In genomic region chr7:28341381-28341780, GRCm38 (mm10) we compare ENCODE assay signal across 23 mouse cellular contexts. TPM values are rescaled to one million over a fixed set of nuclear protein-coding genes. Genes with fewer than 3 reads are reported as not detected.
DNase-seq lines count a peak whose midpoint lies in the region; ATAC-seq and TF ChIP-seq lines count a peak whose summit lies in the region.
"Had no signal": no experiment of that assay in that cellular context is flagged by ENCODE, and none has a peak within 500 bp of the region (broad histone marks: within the 10 kb centered on the region; RNA-seq: fewer than 3 reads in every experiment).

No protein-coding gene starts in this region.

- H3K9me3 ChIP-seq in hindbrain, embryonic 12.5 days (replicated peaks): no peaks in the 10 kb centered on the region
- H3K9me3 ChIP-seq in hindbrain, embryonic 14.5 days (ENCODE audit: control insufficient read depth, low read length): no peaks in the 10 kb centered on the region
- no peaks in the 10 kb centered on the region for H3K9me3 ChIP-seq in liver, postnatal 0 days (ENCODE audit: low read length)
- H3K9me3 ChIP-seq in liver, embryonic 11.5 days (ENCODE audit: control insufficient read depth, low read length): no peaks in the 10 kb centered on the region
- no peaks in the 10 kb centered on the region for H3K9me3 ChIP-seq in intestine, postnatal 0 days (ENCODE audit: control insufficient read depth)
- no peaks in the 10 kb centered on the region for H3K9me3 ChIP-seq in limb, embryonic 15.5 days
- H3K9me3 ChIP-seq: embryonic facial prominence, embryonic 15.5 days; neural tube, embryonic 15.5 days had no signal

- no peak overlapping the region for H3K4me2 ChIP-seq in hindbrain, embryonic 12.5 days (replicated peaks)
- no peak overlapping the region for H3K4me2 ChIP-seq in hindbrain, embryonic 14.5 days (replicated peaks)
- H3K4me2 ChIP-seq in liver, postnatal 0 days (ENCODE audit: low read depth, low read length): peak overlapping the region; percentile 29
- no peak overlapping the region for H3K4me2 ChIP-seq in liver, embryonic 11.5 days
- H3K4me2 ChIP-seq in intestine, postnatal 0 days (replicated peaks; ENCODE audit: low read depth): peak overlapping the region; percentile 13; the same call in 1 of the 2 replicates
- no peak overlapping the region for H3K4me2 ChIP-seq in limb, embryonic 15.5 days
- H3K4me2 ChIP-seq: embryonic facial prominence, embryonic 15.5 days; neural tube, embryonic 15.5 days had no signal

- H3K9ac ChIP-seq in hindbrain, embryonic 12.5 days: 0 out of 2 replicates have a peak overlapping the region, but pooled peaks have one; percentile 18
- H3K9ac ChIP-seq in hindbrain, embryonic 14.5 days: no peak overlapping the region
- H3K9ac ChIP-seq in liver, postnatal 0 days (replicated peaks): no peak overlapping the region
- H3K9ac ChIP-seq in liver, embryonic 11.5 days (ENCODE audit: low read depth, low read length): no peak overlapping the region
- H3K9ac ChIP-seq in intestine, postnatal 0 days (ENCODE audit: low read depth, low read length): no peak overlapping the region
- H3K9ac ChIP-seq in limb, embryonic 15.5 days: no peak overlapping the region
- H3K9ac ChIP-seq: embryonic facial prominence, embryonic 15.5 days; forebrain, postnatal 0 days; lung, embryonic 14.5 days; neural tube, embryonic 15.5 days had no signal

- 54% methylated on average over 7 of the region's 7 CpGs for WGBS in hindbrain, embryonic 12.5 days
- 46% methylated on average over 7 of the region's 7 CpGs for WGBS in hindbrain, embryonic 14.5 days
- WGBS in liver, postnatal 0 days (ENCODE audit: insufficient replicate concordance): 35% methylated on average over 7 of the region's 7 CpGs
- WGBS in liver, embryonic 11.5 days: 42% methylated on average over 7 of the region's 7 CpGs
- WGBS in intestine, postnatal 0 days: 10% methylated on average over 7 of the region's 7 CpGs
- WGBS in limb, embryonic 15.5 days: 21% methylated on average over 7 of the region's 7 CpGs

- TF ChIP-seq EP300 in liver, postnatal 0 days (IDR thresholded peaks at IDR 0.05; ENCODE audit: low read depth): peak; percentile 65; the same call in 1 of the 2 replicates

- no peak overlapping the region for H3K4me3 ChIP-seq in hindbrain, embryonic 12.5 days
- no peak overlapping the region for H3K4me3 ChIP-seq in hindbrain, embryonic 14.5 days (replicated peaks; ENCODE audit: low read length)
- H3K4me3 ChIP-seq in liver, postnatal 0 days (ENCODE audit: low read depth, low read length): no peak overlapping the region
- no peak overlapping the region for H3K4me3 ChIP-seq in liver, embryonic 11.5 days (ENCODE audit: low read depth, low read length)
- no peak overlapping the region for H3K4me3 ChIP-seq in intestine, postnatal 0 days (ENCODE audit: low read depth, low read length)
- no peak overlapping the region for H3K4me3 ChIP-seq in limb, embryonic 15.5 days
- H3K4me3 ChIP-seq: embryonic facial prominence, embryonic 15.5 days; layer of hippocampus, adult 2 months; neural tube, embryonic 15.5 days had no signal

- no peak for ATAC-seq in hindbrain, embryonic 12.5 days (ENCODE audit: low FRiP score)
- no peak for ATAC-seq in hindbrain, embryonic 14.5 days (ENCODE audit: low FRiP score)
- peak; percentile 48 for ATAC-seq in liver, postnatal 0 days
- ATAC-seq in liver, embryonic 11.5 days (replicated peaks; ENCODE audit: low FRiP score): no peak
- ATAC-seq in intestine, postnatal 0 days: peak; percentile 58
- no peak for ATAC-seq in limb, embryonic 15.5 days (ENCODE audit: insufficient number of reproducible peaks, low FRiP score, low TSS enrichment, low read depth)
- ATAC-seq: forebrain, postnatal 0 days; hindbrain, embryonic 16.5 days; midbrain, embryonic 16.5 days had no signal

- H3K27ac ChIP-seq in hindbrain, embryonic 12.5 days: no peak overlapping the region
- no peak overlapping the region for H3K27ac ChIP-seq in hindbrain, embryonic 14.5 days
- H3K27ac ChIP-seq in liver, postnatal 0 days (ENCODE audit: low read depth): peak overlapping the region; percentile 81
- H3K27ac ChIP-seq in liver, embryonic 11.5 days (ENCODE audit: low read depth, low read length): no peak overlapping the region
- peak overlapping the region; percentile 62 for H3K27ac ChIP-seq in intestine, postnatal 0 days (ENCODE audit: low read depth, low read length)
- peak overlapping the region; percentile 39 for H3K27ac ChIP-seq in limb, embryonic 15.5 days
- H3K27ac ChIP-seq: embryonic facial prominence, embryonic 15.5 days; layer of hippocampus, adult 2 months; neural tube, embryonic 15.5 days had no signal

- no peaks in the 10 kb centered on the region for H3K27me3 ChIP-seq in hindbrain, embryonic 12.5 days
- H3K27me3 ChIP-seq in hindbrain, embryonic 14.5 days (ENCODE audit: control insufficient read depth, insufficient read depth, low read length): no peaks in the 10 kb centered on the region
- H3K27me3 ChIP-seq in liver, postnatal 0 days (ENCODE audit: insufficient read depth, low read length): no peaks in the 10 kb centered on the region
- no peaks in the 10 kb centered on the region for H3K27me3 ChIP-seq in liver, embryonic 11.5 days (replicated peaks; ENCODE audit: control insufficient read depth, insufficient read depth, low read length)
- H3K27me3 ChIP-seq in intestine, postnatal 0 days (replicated peaks; ENCODE audit: control insufficient read depth, insufficient read depth, low read length): no peaks in the 10 kb centered on the region
- H3K27me3 ChIP-seq in limb, embryonic 15.5 days: no peaks in the 10 kb centered on the region
- H3K27me3 ChIP-seq: embryonic facial prominence, embryonic 15.5 days; neural tube, embryonic 15.5 days had no signal

- TF ChIP-seq CTCF in liver, postnatal 0 days (IDR thresholded peaks at IDR 0.05; ENCODE audit: low read depth): no peak
- no peak for TF ChIP-seq CTCF in intestine, postnatal 0 days (IDR thresholded peaks at IDR 0.05; ENCODE audit: low read depth)

- no peaks in the 10 kb centered on the region for H3K36me3 ChIP-seq in hindbrain, embryonic 12.5 days
- H3K36me3 ChIP-seq in hindbrain, embryonic 14.5 days (replicated peaks; ENCODE audit: control insufficient read depth, insufficient read depth): no peaks in the 10 kb centered on the region
- no peaks in the 10 kb centered on the region for H3K36me3 ChIP-seq in liver, postnatal 0 days (replicated peaks; ENCODE audit: insufficient read depth, low read length)
- no peaks in the 10 kb centered on the region for H3K36me3 ChIP-seq in liver, embryonic 11.5 days (ENCODE audit: control insufficient read depth, insufficient read depth, low read length)
- H3K36me3 ChIP-seq in intestine, postnatal 0 days (ENCODE audit: control insufficient read depth, insufficient read depth): no peaks in the 10 kb centered on the region
- no peaks in the 10 kb centered on the region for H3K36me3 ChIP-seq in limb, embryonic 15.5 days
- H3K36me3 ChIP-seq: embryonic facial prominence, embryonic 15.5 days; neural tube, embryonic 15.5 days had no signal

- DNase-seq in hindbrain, embryonic 14.5 days (ENCODE audit: low spot score): no peak
- peak; percentile 65 for DNase-seq in liver, postnatal 0 days
- DNase-seq in liver, embryonic 11.5 days (ENCODE audit: low spot score): no peak
- no peak for DNase-seq in thymus, postnatal 14 days
- no peak for DNase-seq in cerebellum, postnatal 4 days (ENCODE audit: low spot score in 2 of 2)
- DNase-seq: adrenal gland, adult 2 months; cerebellum, adult 9-10 months; embryo, embryonic 11 days; forebrain, postnatal 0 days; heart, postnatal 14 days; layer of hippocampus, postnatal 36 days; lung, embryonic 14.5 days; lung, postnatal 4 days; right cerebral cortex, postnatal 25 days; thymus, adult 2 months had no signal

- H3K4me1 ChIP-seq in hindbrain, embryonic 12.5 days: peaks cover 9% of the 10 kb centered on the region
- H3K4me1 ChIP-seq in hindbrain, embryonic 14.5 days (replicated peaks; ENCODE audit: control insufficient read depth, insufficient read depth, low read length): peaks cover 14% of the 10 kb centered on the region
- H3K4me1 ChIP-seq in liver, postnatal 0 days (ENCODE audit: insufficient read depth): peaks cover 17% of the 10 kb centered on the region
- H3K4me1 ChIP-seq in liver, embryonic 11.5 days (replicated peaks; ENCODE audit: control insufficient read depth, insufficient read depth, low read length): peaks cover 8% of the 10 kb centered on the region
- H3K4me1 ChIP-seq in intestine, postnatal 0 days (replicated peaks; ENCODE audit: control insufficient read depth, insufficient read depth, low read length): no peaks in the 10 kb centered on the region; the same call in none of the 2 replicates
- peaks cover 24% of the 10 kb centered on the region for H3K4me1 ChIP-seq in limb, embryonic 15.5 days

RNA-seq across cellular contexts. Expression of gene Supt5, which starts 2.8 kb away (rescaled TPM):
- 105 and 112 TPM in 2 replicates for polyA plus RNA-seq in hindbrain, embryonic 12.5 days (2016; fragmentation: Nextera tagmentation; extraction: Ambion mirVana)
- polyA plus RNA-seq in hindbrain, embryonic 14.5 days (2014; fragmentation: Nextera tagmentation; extraction: Ambion mirVana): 75.2 and 78.3 TPM in 2 replicates
- polyA plus RNA-seq in liver, postnatal 0 days (2015; fragmentation: Nextera tagmentation; extraction: Ambion mirVana): 18.7 and 21.0 TPM in 2 replicates
- polyA plus RNA-seq in liver, embryonic 11.5 days (2014; fragmentation: Nextera tagmentation; extraction: Ambion mirVana): 77.9 and 78.9 TPM in 2 replicates
- polyA plus RNA-seq in intestine, postnatal 0 days (2015; fragmentation: Nextera tagmentation; extraction: Ambion mirVana): 32.5 and 34.6 TPM in 2 replicates
- 95.3 and 98.0 TPM in 2 replicates for polyA plus RNA-seq in limb, embryonic 15.5 days (2015; fragmentation: Nextera tagmentation; extraction: Ambion mirVana)

RNA-seq across cellular contexts. Expression of gene Rps16, which starts 9.1 kb away (rescaled TPM):
- polyA plus RNA-seq in hindbrain, embryonic 12.5 days (2016; fragmentation: Nextera tagmentation; extraction: Ambion mirVana): 514 and 573 TPM in 2 replicates
- polyA plus RNA-seq in hindbrain, embryonic 14.5 days (2014; fragmentation: Nextera tagmentation; extraction: Ambion mirVana): 521 and 677 TPM in 2 replicates
- 653 and 673 TPM in 2 replicates for polyA plus RNA-seq in liver, postnatal 0 days (2015; fragmentation: Nextera tagmentation; extraction: Ambion mirVana)
- 1,377 and 1,547 TPM in 2 replicates for polyA plus RNA-seq in liver, embryonic 11.5 days (2014; fragmentation: Nextera tagmentation; extraction: Ambion mirVana)
- 695 and 702 TPM in 2 replicates for polyA plus RNA-seq in intestine, postnatal 0 days (2015; fragmentation: Nextera tagmentation; extraction: Ambion mirVana)
- polyA plus RNA-seq in limb, embryonic 15.5 days (2015; fragmentation: Nextera tagmentation; extraction: Ambion mirVana): 822 and 1,022 TPM in 2 replicates

RNA-seq across cellular contexts. Expression of gene Timm50, which starts 29.5 kb away (rescaled TPM):
- 142 and 160 TPM in 2 replicates for polyA plus RNA-seq in hindbrain, embryonic 12.5 days (2016; fragmentation: Nextera tagmentation; extraction: Ambion mirVana)
- polyA plus RNA-seq in hindbrain, embryonic 14.5 days (2014; fragmentation: Nextera tagmentation; extraction: Ambion mirVana): 125 and 137 TPM in 2 replicates
- polyA plus RNA-seq in liver, postnatal 0 days (2015; fragmentation: Nextera tagmentation; extraction: Ambion mirVana): 52.0 and 53.9 TPM in 2 replicates
- 217 and 224 TPM in 2 replicates for polyA plus RNA-seq in liver, embryonic 11.5 days (2014; fragmentation: Nextera tagmentation; extraction: Ambion mirVana)
- 68.8 and 69.7 TPM in 2 replicates for polyA plus RNA-seq in intestine, postnatal 0 days (2015; fragmentation: Nextera tagmentation; extraction: Ambion mirVana)
- polyA plus RNA-seq in limb, embryonic 15.5 days (2015; fragmentation: Nextera tagmentation; extraction: Ambion mirVana): 115 and 126 TPM in 2 replicates

RNA-seq across cellular contexts. Expression of gene Plekhg2, which starts 31.0 kb away (rescaled TPM):
- 71.7 and 74.9 TPM in 2 replicates for polyA plus RNA-seq in hindbrain, embryonic 12.5 days (2016; fragmentation: Nextera tagmentation; extraction: Ambion mirVana)
- polyA plus RNA-seq in hindbrain, embryonic 14.5 days (2014; fragmentation: Nextera tagmentation; extraction: Ambion mirVana): 21.5 and 25.5 TPM in 2 replicates
- polyA plus RNA-seq in liver, postnatal 0 days (2015; fragmentation: Nextera tagmentation; extraction: Ambion mirVana): 2.8 and 3.9 TPM in 2 replicates
- polyA plus RNA-seq in liver, embryonic 11.5 days (2014; fragmentation: Nextera tagmentation; extraction: Ambion mirVana): 29.2 and 34.4 TPM in 2 replicates
- polyA plus RNA-seq in intestine, postnatal 0 days (2015; fragmentation: Nextera tagmentation; extraction: Ambion mirVana): 10.6 and 11.9 TPM in 2 replicates
- polyA plus RNA-seq in limb, embryonic 15.5 days (2015; fragmentation: Nextera tagmentation; extraction: Ambion mirVana): 54.4 and 54.8 TPM in 2 replicates

RNA-seq across cellular contexts. Expression of gene Zfp36, which starts 38.7 kb away (rescaled TPM):
- polyA plus RNA-seq in hindbrain, embryonic 12.5 days (2016; fragmentation: Nextera tagmentation; extraction: Ambion mirVana): 6.3 and 7.3 TPM in 2 replicates
- 3.0 and 3.7 TPM in 2 replicates for polyA plus RNA-seq in hindbrain, embryonic 14.5 days (2014; fragmentation: Nextera tagmentation; extraction: Ambion mirVana)
- polyA plus RNA-seq in liver, postnatal 0 days (2015; fragmentation: Nextera tagmentation; extraction: Ambion mirVana): 13.5 and 21.1 TPM in 2 replicates
- polyA plus RNA-seq in liver, embryonic 11.5 days (2014; fragmentation: Nextera tagmentation; extraction: Ambion mirVana): 9.9 and 10.2 TPM in 2 replicates
- polyA plus RNA-seq in intestine, postnatal 0 days (2015; fragmentation: Nextera tagmentation; extraction: Ambion mirVana): 57.3 and 61.5 TPM in 2 replicates
- 22.8 and 26.0 TPM in 2 replicates for polyA plus RNA-seq in limb, embryonic 15.5 days (2015; fragmentation: Nextera tagmentation; extraction: Ambion mirVana)

Comparison
In these comparisons a context has a peak if more than half of its experiments do, and no peak if none do; other contexts are left out.
1. ATAC-seq: peak in liver, postnatal 0 days (single experiment) and intestine, postnatal 0 days (single experiment); none in hindbrain, embryonic 12.5 days (single experiment), hindbrain, embryonic 14.5 days (single experiment), liver, embryonic 11.5 days (single experiment) and limb, embryonic 15.5 days (single experiment).
2. H3K27ac ChIP-seq: peak in liver, postnatal 0 days (single experiment), intestine, postnatal 0 days (single experiment) and limb, embryonic 15.5 days (single experiment); none in hindbrain, embryonic 12.5 days (single experiment), hindbrain, embryonic 14.5 days (single experiment) and liver, embryonic 11.5 days (single experiment).
3. H3K4me2 ChIP-seq: peak in liver, postnatal 0 days (single experiment) and intestine, postnatal 0 days (single experiment); none in hindbrain, embryonic 12.5 days (single experiment), hindbrain, embryonic 14.5 days (single experiment), liver, embryonic 11.5 days (single experiment) and limb, embryonic 15.5 days (single experiment).